Mouse (Mus musculus) fat pad, adult 2 months (tissue): Measurements from ENCODE around the gene Pxylp1.

Experiments
- DNase-seq: peaks from one replicate; pipeline ENCODE4 v3.0.0-alpha.2; 2011; ENCODE audit warnings: low read depth, low spot score; ENCODE audit errors: extremely low read depth

Pxylp1 gene

GRCm38 (mm10) chr9:96891341-96892330 lies 833 bp downstream of the Pxylp1 start:
- DNase-seq: no peak

DNA sequence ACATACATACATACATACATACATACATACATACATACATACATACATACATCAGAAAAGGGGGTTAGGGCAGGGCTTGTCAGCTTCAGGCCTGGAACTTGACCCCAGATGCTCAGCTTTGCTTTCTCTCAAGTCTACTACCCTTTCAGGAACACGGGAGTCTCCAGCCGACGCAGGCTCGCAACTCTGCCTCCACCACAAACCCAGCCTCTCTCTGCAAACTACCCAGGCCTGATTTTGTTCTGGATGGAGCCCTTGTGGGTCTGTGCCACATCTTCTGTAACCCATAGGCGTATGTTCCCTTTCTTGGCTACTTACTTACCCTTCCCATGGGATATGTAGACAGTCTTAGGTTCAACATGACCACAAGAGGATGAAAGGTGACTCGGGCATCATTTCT lies 1.7 kb downstream of the Pxylp1 start:
- DNase-seq: no peak

GRCm38 (mm10) chr9:96890266-96890665 lies 2.2 kb downstream of the Pxylp1 start:
- no peak for DNase-seq

DNA sequence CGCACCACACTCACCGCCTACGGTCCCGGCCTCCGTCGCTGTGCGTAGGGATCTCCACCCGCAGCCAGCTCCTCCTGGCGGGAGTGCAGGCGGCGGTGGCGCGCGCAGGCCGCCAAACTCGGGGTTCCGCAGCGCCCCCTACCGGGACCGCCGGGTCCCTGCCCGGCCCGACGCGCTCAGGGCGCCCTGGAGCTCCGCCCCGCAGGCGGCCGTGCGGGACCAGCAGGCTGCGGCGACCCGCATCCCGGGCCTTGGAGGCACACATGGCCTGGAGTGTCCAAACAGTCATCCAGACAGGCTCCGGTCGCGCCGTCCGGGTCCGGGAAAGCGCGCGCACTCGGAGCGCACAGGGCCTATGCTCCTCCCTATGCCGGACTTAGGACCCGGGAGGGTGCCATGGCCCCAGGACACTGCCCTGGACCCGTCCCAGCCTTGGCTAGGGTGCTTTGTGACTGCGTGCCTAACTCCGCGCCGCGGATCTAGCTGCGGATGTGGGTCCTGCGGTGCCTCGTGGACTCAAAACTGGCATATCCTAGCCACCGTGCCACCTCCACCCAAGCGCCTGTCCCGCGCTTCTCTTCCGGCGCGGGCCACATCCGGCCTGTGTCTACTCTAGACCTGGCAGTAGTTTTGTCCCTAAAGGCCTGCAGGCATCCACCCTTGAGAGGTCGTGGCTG lies 3.0 kb downstream of the Pxylp1 start:
- DNase-seq: no peak

DNA sequence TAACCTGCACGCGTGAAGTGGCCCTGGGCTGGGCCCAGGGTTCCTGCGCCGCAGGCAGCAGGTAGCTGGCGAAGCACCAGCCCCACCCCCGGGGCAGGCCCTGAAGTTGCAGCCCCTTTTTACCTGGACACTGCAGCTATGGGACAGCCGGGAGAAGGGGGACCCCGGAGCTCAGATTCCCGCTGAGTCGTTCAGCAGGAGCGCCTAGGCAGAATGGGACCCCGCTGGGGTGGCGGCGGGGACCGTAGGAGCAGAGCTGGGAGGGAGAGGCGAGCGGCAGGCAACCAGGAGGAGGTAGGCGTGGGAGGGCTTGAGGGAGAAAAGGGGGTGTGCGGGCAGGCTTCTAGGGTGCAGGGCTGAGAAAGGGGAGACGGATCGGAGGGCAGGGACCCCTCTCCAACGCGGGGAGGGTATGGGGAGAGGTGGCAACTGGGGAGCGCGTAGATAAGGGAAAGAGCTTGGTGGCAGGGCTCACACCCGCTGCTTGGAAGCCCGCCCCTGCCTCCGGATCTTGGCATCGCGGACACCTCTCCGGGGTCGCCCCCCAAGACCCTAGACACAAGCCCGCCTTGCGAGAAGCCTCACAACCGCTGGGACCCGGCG lies 3.6 kb downstream of the Pxylp1 start:
- DNase-seq: no peak

- no peak for DNase-seq
Observed at GRCm38 (mm10) chr9:96887954-96888353, 4.5 kb downstream of the Pxylp1 start.

DNA sequence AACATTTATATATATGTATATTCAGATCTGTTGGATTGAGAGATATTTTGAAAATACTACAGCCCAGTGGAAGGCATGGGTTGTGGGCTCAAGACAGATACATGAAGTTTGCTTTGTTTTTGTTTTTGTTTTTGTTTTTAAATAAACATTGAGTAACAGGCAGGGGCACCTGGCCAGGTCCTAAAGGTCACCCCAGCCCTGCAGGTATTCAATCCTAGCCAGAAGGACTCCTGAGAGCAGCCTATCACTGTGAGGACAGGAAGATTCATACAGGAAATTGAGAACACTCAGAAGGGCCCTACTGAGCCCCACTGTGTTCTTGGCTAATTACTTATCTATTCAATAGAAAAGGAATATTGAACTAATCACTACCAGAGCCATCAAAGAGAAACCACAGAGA lies 5.0 kb downstream of the Pxylp1 start:
- no peak for DNase-seq

DNA sequence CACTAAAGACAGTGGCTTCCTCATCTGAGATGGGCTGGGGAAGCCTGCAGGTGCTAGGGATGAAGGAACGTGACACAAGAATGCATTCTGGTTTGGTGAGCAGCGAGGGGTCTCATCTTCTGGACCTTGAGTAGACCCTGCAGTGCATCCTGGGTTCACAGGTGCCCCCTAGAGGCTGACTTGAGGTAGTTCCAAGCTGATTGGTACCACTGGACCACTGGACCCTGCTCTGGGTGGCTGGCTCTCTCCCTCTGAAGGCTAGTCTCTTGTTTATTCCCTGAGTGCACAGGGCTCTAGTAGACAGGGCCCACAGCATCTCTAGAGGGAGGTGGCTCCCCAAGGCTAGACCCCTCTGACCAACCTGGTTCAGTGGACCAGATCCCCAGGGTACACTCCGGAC lies 6.7 kb downstream of the Pxylp1 start:
- DNase-seq: no peak

DNA sequence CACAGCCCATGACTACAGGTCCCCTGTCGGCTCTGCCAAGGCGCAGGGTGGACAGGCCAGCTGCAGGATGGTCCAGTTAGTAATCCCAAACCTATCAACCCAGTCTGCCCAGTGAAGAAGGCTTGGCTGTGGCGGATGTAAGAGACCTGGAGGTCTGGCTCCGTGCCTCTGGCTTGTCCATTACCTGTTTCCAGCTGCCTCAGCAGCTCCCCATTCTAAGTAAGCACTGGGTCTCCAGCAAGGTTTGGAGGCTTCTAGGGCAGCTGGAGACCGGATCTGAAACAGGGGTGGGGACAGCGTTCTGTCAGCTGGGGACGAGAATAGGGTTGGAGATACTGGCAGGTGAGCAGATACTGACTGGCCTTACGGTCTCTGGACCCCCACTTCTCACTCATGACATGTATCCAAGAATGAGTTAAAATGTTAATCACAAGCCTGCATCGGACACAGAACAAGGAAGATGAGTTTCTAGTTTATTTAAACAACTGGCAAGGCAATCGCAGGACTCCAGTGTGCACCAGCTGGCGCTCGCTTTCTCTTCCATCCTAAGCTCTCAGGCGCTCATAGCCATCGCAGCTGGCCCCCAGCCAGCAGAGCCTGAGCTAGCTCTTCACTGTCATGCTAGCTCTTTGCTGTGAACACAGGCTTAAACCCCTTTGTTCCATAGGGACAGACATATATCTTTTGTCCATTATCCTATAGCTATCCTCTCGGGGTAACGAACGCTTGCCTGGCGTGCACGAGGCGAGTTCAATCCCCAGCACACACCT lies 9.8 kb downstream of the Pxylp1 start:
- no peak for DNase-seq

- DNase-seq: no peak
Observed at GRCm38 (mm10) chr9:96881901-96882300, 10.6 kb downstream of the Pxylp1 start.

GRCm38 (mm10) chr9:96879024-96879423 lies 13.4 kb downstream of the Pxylp1 start:
- DNase-seq: no peak

GRCm38 (mm10) chr9:96878464-96878863 lies 14.0 kb downstream of the Pxylp1 start:
- DNase-seq: no peak

GRCm38 (mm10) chr9:96875704-96876103 lies 16.8 kb downstream of the Pxylp1 start:
- no peak for DNase-seq

DNA sequence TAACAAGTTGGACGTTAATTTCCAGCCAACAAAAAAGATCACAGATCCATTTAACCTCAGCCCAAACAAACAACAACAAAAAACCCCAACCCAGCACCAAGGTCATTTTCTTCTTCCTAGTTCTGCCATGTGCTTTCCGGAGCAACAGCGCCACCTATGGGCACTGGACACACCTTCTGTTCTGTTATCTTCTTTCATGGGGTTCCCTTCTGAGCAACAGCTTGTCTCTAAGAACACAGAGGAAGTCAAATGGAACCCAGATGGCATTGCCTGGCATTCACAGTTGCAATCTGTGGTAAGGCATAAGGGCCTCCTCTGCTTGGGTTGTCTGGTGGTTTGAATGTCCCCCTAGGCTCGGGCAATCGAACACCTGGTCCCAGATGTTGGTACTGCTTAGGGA lies 19.4 kb downstream of the Pxylp1 start:
- no peak for DNase-seq

GRCm38 (mm10) chr9:96870104-96870503 lies 22.4 kb downstream of the Pxylp1 start:
- no peak for DNase-seq

GRCm38 (mm10) chr9:96869542-96869941 lies 22.9 kb downstream of the Pxylp1 start:
- DNase-seq: no peak

DNA sequence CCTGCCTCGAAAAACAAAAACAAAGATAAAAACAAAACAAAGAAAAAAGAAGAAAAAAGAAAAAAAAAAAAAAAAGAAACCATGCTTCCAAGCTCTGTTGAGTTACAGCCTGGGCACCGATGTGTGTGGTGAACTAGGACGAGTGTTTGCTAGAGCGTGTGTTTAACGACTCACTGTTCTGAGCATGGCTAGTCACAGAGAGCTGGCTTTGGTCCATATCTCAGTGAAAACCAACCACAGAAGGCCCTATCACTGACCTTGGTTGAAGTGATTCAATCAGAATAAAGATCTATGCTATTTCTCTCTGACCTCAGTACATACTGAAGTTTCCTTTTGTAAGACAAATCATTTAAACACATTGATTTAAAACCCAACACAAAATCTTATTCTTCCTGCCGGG lies 23.9 kb downstream of the Pxylp1 start:
- no peak for DNase-seq

DNA sequence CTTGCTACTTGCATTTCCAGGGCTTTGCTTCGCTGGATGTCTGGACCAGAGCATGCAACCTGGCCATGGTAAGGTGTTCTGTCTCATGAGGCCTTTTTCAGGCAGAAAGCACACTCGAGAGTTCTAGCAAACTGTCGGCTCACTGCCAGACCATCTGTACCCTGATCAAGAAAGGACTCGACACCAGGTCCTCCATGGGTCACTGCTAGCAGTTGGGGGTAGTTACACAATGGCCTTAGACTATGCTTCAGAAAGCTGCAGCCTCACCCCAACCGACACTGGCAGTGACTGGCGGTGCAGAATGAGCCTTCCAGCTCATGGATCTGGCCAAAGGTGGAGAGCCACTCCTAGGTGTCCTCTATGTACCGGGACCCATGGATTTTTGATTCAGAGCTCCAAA lies 25.3 kb downstream of the Pxylp1 start:
- no peak for DNase-seq

GRCm38 (mm10) chr9:96866196-96866595 lies 26.3 kb downstream of the Pxylp1 start:
- DNase-seq: no peak

DNA sequence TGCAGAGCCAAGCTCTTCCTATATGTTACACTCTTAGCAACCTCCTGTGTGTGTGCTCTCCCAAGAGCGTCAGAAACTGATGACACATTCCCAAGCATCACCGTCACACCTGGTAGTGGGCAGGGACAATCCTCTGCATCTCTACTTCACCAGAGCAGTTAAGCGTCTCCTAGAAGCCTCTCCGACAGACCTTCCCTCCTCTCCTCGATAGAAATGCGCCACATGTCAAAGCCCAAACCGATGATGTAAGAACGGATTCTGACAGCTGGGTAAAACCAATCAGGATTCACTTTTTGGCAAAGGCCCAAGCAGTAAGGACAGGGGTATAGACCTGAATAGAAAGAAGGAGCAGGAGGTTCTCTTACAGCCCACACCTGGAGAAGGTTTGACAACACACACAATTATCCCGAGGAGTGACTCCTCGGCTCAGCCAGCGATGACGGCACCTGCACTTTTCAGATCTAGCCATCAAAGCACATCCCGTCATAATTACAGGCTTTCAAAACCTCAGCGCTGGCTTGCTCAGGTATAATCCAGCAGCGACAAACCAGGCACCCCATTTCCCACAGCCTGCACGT lies 26.9 kb downstream of the Pxylp1 start:
- no peak for DNase-seq

- no peak for DNase-seq
Observed at GRCm38 (mm10) chr9:96863539-96863938, 28.9 kb downstream of the Pxylp1 start.
